Mouse (Mus musculus): ENCODE measurements around the gene Sdhaf1.

The Sdhaf1 gene

DNA sequence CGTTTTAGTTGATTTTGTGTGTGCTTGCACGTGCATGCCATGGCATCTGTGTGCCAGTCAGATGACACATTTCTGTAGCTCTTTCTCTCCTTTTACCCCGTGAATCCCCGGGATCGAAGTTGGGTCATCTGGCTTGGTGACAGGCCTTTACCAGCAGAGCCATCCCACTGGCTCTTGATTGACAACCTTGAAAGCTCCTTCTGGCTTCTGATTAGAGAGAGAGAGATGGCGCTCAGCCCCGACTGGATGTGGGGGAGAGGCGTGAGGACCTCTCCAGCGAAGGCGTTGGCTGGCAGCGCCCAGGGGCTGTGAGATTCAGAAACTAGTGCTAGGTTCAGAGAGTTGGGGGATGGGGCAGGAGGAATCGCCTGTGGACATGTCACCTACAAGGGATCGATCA is 29.9 kb downstream of the Sdhaf1 start:
- DNase-seq (ENCODE audit: low spot score): no peak

DNA sequence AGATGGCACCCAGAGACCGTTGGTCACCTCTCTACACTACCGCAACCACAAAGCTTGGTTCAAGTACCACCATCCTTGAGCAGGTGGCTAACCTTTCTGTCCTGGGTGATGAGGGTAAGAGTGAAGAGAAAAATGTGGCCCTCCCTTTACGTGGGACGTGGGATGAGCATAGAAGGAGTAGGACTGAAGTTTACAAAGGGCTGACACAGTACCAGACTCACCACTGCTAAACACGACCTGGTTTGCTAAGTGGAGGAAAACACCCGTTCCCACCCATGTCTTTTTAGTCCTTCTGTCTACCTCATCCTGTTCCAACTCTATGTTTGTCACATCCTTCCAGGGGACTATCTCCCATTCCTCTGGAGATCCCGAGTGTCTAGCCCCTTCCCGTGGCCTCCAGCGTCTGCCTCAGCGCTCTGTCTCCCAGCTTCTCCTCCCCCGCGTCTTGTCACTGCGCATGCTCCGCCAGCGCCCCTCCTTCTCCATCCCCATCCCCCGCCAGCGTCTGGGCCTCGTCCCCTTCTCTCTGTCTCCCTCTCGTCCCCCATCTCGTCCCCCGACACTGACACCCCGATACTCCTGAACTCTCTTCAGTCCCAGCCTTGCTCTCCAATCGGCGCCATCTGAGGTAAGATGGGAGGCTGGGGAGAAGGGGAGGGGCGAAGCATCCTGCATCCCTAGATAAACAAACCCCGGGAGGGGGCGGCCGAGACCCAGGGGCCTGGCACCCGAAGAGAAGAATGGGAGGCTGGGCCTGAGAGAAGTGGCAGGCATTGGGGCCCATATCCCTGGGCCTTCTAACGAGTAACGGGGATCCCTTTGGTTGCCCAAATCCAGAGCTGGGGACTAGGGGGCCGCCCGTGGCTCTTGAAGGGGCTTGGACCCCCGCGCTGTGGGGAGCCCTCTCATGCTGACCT is 32.2 kb downstream of the Sdhaf1 start, which contains the start of gene Clip3:
Clip3 (plus strand) TSS at position 514 of the 917 bp plus-strand sequence.
- peak; percentile 89 for DNase-seq (ENCODE audit: low spot score)

DNA sequence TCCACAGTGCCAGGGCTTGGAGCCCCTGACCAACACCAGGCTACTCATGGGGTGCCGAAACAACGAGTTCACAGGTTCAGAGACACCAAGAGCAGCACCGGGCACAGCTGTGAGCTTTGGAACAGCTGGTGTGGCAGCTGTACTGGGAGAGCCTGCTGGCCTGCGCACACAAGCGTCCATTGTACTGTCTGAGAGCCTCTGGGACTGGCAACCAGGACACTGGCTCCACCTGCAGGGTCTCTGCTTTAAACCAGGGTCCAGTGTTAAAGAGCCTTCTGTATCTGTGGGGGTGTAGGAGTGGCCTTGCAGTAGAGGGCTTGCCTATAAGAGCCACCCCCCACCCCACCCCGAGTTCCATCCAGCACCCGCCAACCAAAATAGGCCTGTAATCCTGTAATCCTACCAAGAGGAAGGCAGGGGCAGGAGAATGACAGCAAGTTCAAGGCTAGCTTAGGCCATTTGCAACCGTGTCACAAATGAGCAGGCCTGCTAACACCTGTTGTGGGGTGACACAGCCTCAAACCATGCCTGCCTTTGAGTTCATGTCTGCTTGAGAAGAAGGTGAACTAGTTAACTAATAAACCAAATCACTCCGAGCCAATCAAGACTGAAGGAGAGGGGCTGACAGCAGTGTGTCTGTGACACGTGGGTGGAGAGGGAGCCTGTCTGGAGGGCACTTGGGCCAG is 33.8 kb downstream of the Sdhaf1 start:
- peak; percentile 56 for DNase-seq (ENCODE audit: low spot score)

DNA sequence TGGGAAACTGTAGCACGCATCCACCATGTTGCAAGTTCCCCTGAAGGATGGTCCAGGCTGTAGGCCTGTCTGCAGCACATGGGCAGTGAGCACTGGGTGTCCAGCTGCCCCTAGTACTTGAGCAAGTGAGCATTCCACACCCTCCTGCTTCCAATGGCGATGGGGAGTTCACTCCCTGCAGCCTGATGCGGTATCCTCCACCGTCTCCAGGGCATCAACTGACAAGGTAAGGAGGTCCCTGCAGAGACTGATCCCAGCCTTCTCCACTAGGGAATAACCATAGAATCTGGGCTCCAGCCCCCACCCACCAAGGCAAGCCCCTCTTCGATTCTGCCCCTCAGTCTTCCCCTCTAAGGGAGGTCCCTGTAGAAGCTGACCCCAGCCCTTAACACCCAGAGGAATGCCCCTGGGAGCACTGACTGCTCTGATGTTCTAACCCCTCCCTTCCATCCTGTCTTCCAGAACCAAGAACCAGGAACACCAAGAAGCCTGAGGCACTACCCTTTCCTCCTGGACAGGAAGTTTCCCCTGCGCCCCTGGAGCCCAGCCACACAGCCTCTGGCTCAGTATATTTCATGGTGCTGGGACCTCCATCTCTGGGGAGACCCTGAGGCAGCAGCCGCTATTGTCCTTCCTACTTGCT is 34.5 kb downstream of the Sdhaf1 start:
- DNase-seq (ENCODE audit: low spot score): no peak

DNA sequence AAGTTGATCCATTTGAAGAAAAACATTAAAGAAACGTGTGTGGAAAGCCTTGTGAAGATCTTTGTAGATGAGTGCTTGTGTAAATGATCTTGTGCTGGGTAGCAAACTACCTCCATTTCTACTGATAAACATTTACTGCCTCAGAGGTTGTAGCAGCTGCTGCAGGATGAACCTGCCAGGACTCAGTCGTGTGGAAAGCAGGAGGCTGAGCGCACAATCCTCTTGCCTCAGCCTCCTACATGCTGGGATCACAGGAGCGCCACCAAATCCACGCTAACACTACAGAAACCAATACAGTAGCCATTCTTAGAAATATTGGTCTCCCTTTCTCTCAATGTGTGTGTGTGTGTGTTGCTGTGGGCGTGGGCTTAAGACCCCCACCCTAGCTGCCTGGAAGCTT is 35.6 kb downstream of the Sdhaf1 start:
- no peak for DNase-seq (ENCODE audit: low spot score)

DNA sequence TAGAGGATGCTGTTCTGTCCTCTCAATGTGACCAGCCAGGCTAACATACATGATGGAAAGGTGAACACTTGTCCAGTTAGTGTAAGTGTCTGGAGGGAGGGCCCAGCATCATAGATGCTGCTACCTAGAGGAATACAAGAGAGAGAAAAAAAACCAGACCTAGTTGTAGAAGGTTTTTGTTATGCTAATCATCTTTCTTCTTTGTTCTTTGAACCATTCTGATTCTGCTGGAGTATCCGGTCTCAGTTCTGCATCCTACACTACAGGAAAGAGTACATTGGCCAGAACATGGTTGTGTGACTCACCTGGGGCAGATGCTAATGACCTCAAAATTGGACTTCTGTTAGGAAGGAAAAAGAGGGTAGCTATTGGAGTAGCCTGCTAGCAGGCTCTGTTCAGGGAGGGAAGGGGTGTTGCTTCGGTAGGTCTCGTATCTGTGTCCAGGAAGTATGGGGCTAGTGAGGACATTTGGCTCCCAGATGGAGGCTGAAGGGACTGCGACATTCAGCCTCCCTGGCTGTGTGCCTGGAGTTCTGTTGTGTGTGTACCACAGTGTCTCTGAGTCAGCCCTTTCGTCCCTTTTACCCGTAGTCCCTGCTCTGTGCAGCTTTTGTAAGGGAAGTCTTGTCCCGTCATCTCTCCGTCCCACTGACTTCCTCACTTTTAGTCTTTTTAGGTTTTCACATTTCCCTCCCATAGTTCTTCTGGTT is 36.8 kb downstream of the Sdhaf1 start:
- DNase-seq (ENCODE audit: low spot score): no peak

DNA sequence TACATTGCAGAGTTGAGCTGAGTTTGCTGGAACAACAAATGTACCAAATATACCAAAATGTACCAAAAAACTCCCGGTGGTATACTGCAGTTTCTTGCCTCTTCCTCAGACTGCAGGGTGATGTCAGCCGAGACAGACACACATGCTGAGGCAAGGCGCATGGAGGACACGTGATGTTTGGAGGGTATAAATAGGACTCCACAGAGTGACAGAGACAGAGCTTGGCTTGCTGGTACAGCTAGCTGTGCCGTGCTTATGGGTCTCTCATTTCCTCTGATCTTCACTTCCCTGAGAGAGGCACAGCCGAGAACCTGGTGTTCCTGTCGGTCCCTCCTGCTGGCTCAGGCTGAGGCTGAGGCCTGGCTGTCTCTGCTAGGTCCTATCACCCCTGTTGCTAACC is 41.0 kb downstream of the Sdhaf1 start:
- no peak for DNase-seq (ENCODE audit: low spot score)

DNA sequence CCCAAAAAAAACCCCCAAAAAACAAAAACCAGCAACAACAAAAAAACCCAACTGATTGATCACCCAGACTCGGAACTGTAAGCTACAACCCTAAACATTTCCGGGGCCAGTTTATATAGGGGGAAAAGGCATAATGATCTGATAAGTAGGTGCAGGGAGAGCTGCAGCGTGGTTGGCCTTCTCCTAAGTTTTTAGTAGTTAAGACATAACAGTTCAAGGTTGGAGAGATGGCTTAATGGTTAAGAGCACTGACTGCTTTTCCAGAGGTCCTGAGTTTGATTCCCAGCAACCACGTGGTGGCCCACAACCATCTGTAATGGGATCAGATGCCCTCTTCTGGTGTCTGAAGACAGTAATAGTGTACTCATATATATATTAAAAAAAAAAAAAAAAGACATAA is 42.2 kb downstream of the Sdhaf1 start:
- DNase-seq (ENCODE audit: low spot score): no peak

DNA sequence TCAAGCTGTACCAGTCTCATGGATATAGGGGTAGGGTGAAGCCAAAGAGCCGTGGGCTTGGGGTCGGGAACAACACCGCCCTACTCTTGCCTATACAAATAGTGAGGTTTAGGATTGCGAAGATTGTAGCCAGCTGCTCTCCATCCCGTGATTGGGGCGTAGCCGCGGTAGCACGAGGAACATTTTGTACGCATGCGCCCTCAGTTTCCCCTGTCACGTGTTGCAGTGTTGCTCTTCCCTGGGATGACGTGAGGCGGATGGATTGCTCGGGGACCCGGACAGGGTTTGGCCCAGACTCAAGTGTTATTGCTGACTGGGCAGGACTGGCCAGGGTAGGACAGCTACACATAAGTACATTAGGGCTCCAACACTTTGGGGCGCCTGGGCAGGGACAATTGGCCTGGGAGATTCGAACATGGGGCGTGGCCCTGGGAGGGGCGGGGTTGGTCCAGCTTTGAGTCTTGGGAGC is 43.0 kb downstream of the Sdhaf1 start:
- peak; percentile 93 for DNase-seq (ENCODE audit: low spot score)

DNA sequence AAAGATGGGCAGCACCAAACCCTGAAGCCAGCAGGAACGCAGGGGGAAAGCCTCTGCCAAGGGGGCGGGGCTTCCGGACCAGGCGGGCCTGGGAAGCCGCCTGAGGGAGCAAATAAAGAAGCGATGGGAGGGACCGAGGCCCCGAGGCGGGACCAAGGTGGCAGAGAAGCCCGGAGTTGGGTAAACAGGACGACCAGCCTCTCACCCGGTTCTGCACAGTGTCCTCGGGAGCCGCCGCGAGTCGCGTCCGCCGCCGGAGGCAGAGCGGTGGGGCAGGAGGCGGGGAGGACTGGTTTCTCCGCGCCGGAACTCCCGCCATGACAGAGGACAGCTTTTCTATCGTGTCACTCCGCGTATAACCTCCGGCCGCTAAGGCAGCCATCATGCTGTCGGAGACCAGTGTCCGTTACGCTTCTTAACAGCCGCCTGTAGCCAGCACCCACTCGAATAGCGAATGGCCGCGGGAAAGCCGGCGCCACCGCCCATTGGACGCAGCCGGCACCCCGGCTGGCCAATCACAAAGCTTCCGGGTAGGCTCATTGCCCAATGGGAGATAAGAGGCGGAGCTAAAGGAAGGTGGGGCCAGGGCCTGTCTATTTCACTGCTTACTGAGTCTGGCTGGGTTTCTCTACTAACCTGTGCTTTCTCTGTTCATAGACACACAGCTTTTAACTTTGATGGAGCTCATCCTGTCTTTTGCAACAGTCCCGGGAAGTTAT is 43.6 kb downstream of the Sdhaf1 start, which contains the start of the genes Thap8 and Wdr62:
Thap8 (plus strand) TSS at position 144 of the 719 bp plus-strand sequence.
Wdr62 (minus strand) TSS at position 469 of the 719 bp plus-strand sequence.
- peak; percentile 97 for DNase-seq (ENCODE audit: low spot score)

DNA sequence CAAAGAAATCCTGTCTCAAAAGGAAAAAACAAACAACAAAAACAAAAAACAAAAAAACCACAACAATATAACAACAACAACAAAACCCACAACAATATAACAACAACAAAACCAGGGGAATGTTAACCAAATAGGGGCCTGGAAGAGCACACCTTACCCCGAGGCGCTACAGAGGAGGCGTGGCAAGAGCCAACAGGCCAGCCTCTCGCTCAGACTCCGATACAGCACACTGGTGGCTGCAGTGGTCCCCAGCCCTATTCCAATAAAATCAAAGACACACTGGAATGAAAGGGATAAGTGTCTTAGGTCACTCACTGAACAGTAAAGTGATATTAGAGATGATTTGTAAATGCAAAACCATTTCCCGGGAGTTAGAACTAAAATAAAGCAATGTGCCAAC is 44.2 kb downstream of the Sdhaf1 start:
- peak; percentile 64 for DNase-seq (ENCODE audit: low spot score)

DNA sequence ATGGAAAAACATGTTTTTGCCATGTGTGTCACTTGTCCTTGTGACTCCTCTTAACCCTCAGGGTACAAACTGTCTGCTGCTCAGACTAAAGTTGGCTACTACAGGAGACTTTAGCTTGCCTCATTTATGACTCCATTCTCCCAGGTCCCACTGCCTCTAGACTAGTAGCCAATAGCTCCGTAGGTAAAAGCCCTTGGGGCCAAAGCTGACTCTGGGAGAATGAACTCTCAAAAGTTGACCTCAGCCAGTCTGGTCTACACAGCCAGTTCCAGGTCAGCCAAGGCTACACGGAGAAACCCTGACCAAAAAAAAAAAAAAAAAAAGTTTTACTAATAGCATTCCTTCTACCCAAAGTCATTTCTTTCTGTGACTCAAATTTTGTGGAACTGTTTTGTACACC is 44.8 kb downstream of the Sdhaf1 start:
- DNase-seq (ENCODE audit: low spot score): no peak

DNA sequence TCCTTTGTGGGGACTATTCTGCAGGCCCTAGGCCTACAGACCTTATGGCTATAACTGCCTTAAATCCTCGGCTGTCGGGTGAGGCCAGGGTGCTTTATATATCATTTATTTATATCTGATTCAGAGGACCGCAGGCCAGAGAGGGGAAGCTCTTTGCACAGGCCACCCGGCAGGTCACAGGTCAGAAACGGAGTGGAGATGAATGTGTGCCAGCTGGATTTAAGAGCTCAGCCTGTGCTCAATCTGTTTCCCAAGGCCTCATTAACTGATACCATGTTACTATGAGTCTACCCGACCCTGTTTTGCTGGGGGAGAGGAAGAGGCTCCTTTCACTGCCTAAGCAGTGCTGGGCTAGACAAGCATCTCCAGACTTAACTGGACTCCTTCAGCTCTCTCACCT is 49.3 kb downstream of the Sdhaf1 start:
- DNase-seq (ENCODE audit: low spot score): no peak

Data from embryo, embryonic 10.5 days (tissue).